Mouse (Mus musculus) liver, postnatal 0 days (tissue): Measurements from ENCODE around the gene Tox4.

ENCODE experiments used
- CTCF ChIP-seq: sonication (generic); IDR thresholded peaks from 2 replicates; pipeline ENCODE4 v1.5.1; 2016; ENCODE audit warnings: antibody characterized with exemption, low read depth
- EP300 ChIP-seq: IDR thresholded peaks from 2 replicates; pipeline ENCODE4 v1.6.1; 2016; ENCODE audit warnings: antibody characterized with exemption, low read depth, mild to moderate bottlenecking

DNA sequence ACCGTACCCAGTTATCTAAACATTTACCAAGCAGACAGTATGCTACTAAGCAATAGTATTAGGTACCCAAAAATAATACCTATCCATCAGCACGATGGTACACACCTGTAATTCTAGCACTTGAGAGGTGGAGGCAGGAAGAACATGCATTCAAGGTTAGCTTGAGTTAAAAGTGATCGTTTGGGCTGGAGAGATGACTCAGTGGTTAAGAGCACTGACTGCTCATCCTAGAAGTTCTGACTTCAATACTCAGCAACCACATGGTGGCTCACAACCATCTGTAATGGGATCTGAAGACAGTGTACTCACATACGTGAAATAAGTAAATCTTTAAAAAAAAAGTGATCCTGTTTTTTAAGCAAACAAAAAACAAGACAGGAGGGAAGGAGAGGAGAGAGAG lies 32.8 kb upstream of the Tox4 start:
- TF ChIP-seq CTCF (no peak), EP300 (no peak)
